Mouse (Mus musculus) liver, embryonic 14.5 days (tissue): ENCODE results near the gene Recql5. TPM values are rescaled to one million over a fixed set of nuclear protein-coding genes. Genes with fewer than 3 reads are reported as not detected.

Experiments
- ATAC-seq: fragments of 200-750 bp; cut with Nextera tagmentation; 2 replicates; pipeline ENCODE4 v1.8.0; 2017; ENCODE audit warnings: moderate number of reproducible peaks, mild to moderate bottlenecking, moderate library complexity; ENCODE audit not compliant: insufficient read depth
- DNase-seq, 3 experiments: peaks; one replicate each; pipeline ENCODE4 v3.0.0-alpha.2; 2012 to 2013; ENCODE audit warnings: low read depth in 3 of 3, low spot score in 3 of 3
- H3K27ac ChIP-seq: fragments of 300-500 bp; sonication (generic); 2 replicates; pipeline ENCODE4 v1.5.1; 2014; ENCODE audit warnings: moderate library complexity, mild to moderate bottlenecking, control low read depth, inconsistent platforms
- H3K27me3 ChIP-seq: fragments of 300-500 bp; sonication (generic); 2 replicates; pipeline ENCODE4 v1.6.1; 2014; ENCODE audit warnings: mild to moderate bottlenecking, low read length, moderate library complexity; ENCODE audit not compliant: control insufficient read depth, insufficient read depth
- H3K36me3 ChIP-seq: fragments of 300-500 bp; sonication (generic); replicated peaks from 2 replicates; pipeline ENCODE4 v1.6.1; 2014; ENCODE audit warnings: low read depth; ENCODE audit not compliant: control insufficient read depth, insufficient read depth
- H3K4me1 ChIP-seq, 2 experiments: fragments of 200-500 bp in 1 of 2; fragments of 300-500 bp in 1 of 2; sonication (generic) in 1 of 2; replicated peaks; 2 replicates each; pipeline ENCODE4 v1.6.1; 2012 to 2014; ENCODE audit warnings: antibody characterized with exemption in 1 of 2, inconsistent platforms in 1 of 2, low read length in 1 of 2; ENCODE audit not compliant: control insufficient read depth in 2 of 2, insufficient read depth in 2 of 2
- H3K4me2 ChIP-seq: fragments of 300-500 bp; sonication (generic); 2 replicates; pipeline ENCODE4 v1.6.1; 2014; ENCODE audit warnings: low read depth, mild to moderate bottlenecking, control low read depth, moderate library complexity
- H3K4me3 ChIP-seq, 2 experiments: fragments of 200-500 bp in 1 of 2; fragments of 300-500 bp in 1 of 2; sonication (generic) in 1 of 2; 2 replicates each; pipeline ENCODE4 v1.5.1; 2012 to 2014; ENCODE audit warnings: low read depth in 2 of 2, low read length in 2 of 2, mild to moderate bottlenecking in 2 of 2, control low read depth in 1 of 2, inconsistent platforms in 1 of 2, moderate library complexity in 1 of 2; ENCODE audit not compliant: insufficient read depth in 1 of 2
- H3K9ac ChIP-seq: fragments of 300-500 bp; sonication (generic); replicated peaks from 2 replicates; pipeline ENCODE4 v1.6.1; 2014; ENCODE audit warnings: mild to moderate bottlenecking, control low read depth, moderate library complexity
- H3K9me3 ChIP-seq: fragments of 300-500 bp; sonication (generic); 2 replicates; pipeline ENCODE4 v1.6.1; 2016; ENCODE audit warnings: low read length, mixed read lengths; ENCODE audit not compliant: control insufficient read depth
- CTCF ChIP-seq: IDR thresholded peaks from 2 replicates; pipeline ENCODE4 v1.5.1; 2016; ENCODE audit warnings: antibody characterized with exemption, low read depth, control low read depth
- EP300 ChIP-seq: IDR thresholded peaks from 2 replicates; pipeline ENCODE4 v1.6.1; 2016; ENCODE audit warnings: antibody characterized with exemption, low read depth
- whole genome bisulfite sequencing: fragments of 180-500 bp; shearing (Covaris S2); extraction: QIAGEN DNeasy Blood & Tissue Kit; methylation state at CpG from one replicate; pipeline ENCODE4 v1.1.7; 2014; ENCODE audit not compliant: insufficient replicate concordance; 5-methylcytosine and 5-hydroxymethylcytosine counted together
- polyA plus RNA-seq, 2 experiments: library from polyadenylated mRNA; depleted of rRNA in 1 of 2; stranded (reverse) in 1 of 2; unstranded in 1 of 2; fragments of >200 nt; fragmentation: Nextera tagmentation in 1 of 2; extraction: Ambion mirVana in 1 of 2; gene quantifications; 2 replicates each; pipeline versions ENCODE4 v1.2.1 to v1.2.3; 2012 to 2014

Recql5 gene
- polyA plus RNA-seq, 2 experiments, result 6.1 to 7.3 TPM

DNA sequence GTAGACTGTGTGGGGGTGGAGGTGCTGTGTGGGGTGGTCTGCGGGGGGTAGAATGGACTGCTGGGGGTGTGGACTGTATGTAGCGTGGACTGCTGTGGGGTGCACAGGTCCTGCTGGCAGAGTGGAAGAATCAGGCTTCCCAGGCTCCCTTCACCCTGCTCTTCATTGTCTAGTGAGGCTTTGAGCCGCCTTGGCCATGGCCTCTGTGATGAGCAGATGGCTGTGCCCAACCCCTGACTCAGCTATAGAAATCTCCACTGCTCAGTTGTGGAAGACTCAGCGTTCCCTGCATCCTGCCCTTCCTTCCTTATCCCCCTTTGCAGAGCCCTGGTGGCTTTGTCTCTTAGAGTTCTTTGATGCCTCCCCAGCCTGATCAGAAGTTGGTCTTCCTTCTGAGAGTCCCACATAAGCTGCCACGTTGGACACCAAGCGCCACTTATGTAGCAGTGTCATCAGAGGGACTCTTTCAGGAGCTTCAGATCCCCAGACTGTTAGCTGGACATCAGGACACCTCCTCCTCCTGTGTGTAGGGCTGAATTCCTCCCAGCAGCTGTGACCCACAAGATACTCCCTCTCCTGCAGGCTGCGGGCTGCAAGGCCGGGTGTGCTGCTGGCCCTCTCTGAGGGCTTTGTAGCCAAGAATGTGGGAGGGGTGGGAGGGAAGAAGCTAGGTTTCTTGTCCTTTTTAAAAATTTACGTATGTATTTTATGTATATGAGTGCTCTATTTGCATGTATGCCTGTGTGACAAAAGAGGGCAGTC is 29.6 kb upstream of the Recql5 start:
- no peak overlapping the region for H3K9ac ChIP-seq
- TF ChIP-seq CTCF (no peak), EP300 (no peak)
- 85% methylated on average over 9 of the region's 9 CpGs for WGBS
- H3K36me3 ChIP-seq, result peaks cover 22% of the 10 kb centered on the region
- no peaks in the 10 kb centered on the region for H3K27me3 ChIP-seq
- no peak overlapping the region for H3K4me3 ChIP-seq
- peaks cover 6 to 9% of the 10 kb centered on the region in 2 experiments for H3K4me1 ChIP-seq
- no peak overlapping the region for H3K27ac ChIP-seq
- no peaks in the 10 kb centered on the region for H3K9me3 ChIP-seq
- no peak for DNase-seq
- no peak overlapping the region for H3K4me2 ChIP-seq
- ATAC-seq, result no peak

DNA sequence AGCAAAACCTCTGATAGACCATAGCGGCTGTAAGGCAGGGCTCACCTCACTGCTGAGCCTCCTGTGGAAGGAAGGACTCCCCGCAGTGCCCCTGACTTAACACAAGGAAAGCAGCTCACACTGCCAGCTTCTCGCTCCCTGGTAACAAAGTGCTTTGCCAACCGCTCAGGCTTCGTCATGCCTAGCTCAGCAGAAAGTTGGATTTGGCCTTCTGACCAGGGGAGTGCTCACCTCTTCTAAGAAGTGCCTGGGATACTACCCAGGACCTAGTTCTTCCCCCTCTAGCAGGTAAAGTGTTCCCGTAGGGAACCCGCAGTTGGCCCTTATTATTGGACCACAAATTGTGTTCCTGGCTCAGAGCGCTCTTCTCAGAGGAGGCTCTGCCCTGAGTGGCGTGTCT is 25.7 kb upstream of the Recql5 start:
- Histone ChIP-seq H3K4me3 (no peak overlapping the region), H3K36me3 (peaks cover 23% of the 10 kb centered on the region), H3K4me1 (no peaks in the 10 kb centered on the region; a peak in 1 of 4 replicates), H3K27me3 (no peaks in the 10 kb centered on the region), H3K27ac (no peak overlapping the region), H3K4me2 (no peak overlapping the region), H3K9ac (no peak overlapping the region), H3K9me3 (no peaks in the 10 kb centered on the region)
- WGBS, result 86% methylated on average over 9 of the region's 9 CpGs
- ATAC-seq (no peak), DNase-seq (no peak)
- TF ChIP-seq EP300 (no peak), CTCF (no peak)

DNA sequence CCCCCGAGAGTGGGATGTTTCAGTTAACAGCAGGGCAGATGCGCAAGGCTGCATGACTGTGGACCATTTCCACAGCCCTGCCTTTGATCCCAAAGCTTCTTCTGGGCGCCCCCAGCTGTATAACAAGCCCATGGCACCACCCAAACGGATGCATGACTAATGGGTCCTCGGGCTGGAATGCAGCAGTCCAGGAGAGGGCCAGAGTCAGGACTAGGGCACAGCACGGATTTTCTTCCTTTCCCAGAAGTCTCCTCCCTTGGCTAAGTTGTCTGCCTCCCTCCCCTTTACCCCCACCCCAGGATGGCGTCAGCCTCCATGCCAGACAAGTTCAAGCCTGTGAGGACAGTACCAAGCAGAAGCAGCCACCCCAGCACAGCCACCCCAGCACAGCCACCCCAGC is 24.7 kb upstream of the Recql5 start:
- no peak overlapping the region for H3K4me2 ChIP-seq
- no peak for TF ChIP-seq CTCF
- TF ChIP-seq EP300, result no peak
- H3K9ac ChIP-seq, result no peak overlapping the region
- H3K27ac ChIP-seq, result no peak overlapping the region
- H3K36me3 ChIP-seq, result peaks cover 17% of the 10 kb centered on the region
- no peaks in the 10 kb centered on the region for H3K9me3 ChIP-seq
- DNase-seq, result no peak
- WGBS, result 81% methylated on average over 7 of the region's 7 CpGs
- H3K4me3 ChIP-seq, result no peak overlapping the region
- no peaks in the 10 kb centered on the region for H3K27me3 ChIP-seq
- no peaks in the 10 kb centered on the region; a peak in 1 of 4 replicates for H3K4me1 ChIP-seq
- no peak for ATAC-seq

DNA sequence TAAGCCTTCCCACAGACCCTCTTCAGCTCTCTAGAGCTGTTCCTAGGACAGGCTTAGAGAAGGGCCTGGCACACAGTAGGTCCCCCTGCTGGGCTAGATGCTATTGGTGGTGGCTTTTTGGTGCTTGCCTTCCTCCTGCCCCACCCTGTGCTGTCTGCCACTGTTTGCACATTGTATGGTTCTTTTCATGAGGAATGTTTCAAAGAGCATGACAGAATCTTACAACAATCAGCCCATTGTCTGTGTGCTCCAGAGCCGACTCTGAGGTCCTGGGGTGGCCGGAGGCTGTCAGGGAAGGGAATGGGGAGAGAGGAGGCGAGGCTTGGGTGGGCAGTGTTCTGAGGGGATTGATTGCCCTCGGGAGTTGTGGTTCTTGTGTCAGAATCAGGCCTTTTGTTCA is 23.2 kb upstream of the Recql5 start:
- H3K36me3 ChIP-seq, result peaks cover 17% of the 10 kb centered on the region
- no peak for TF ChIP-seq EP300
- TF ChIP-seq CTCF, result no peak
- no peak for ATAC-seq
- H3K4me1 ChIP-seq, result no peaks in the 10 kb centered on the region; a peak in 1 of 4 replicates
- no peak overlapping the region for H3K27ac ChIP-seq
- no peak overlapping the region for H3K4me3 ChIP-seq
- no peak overlapping the region for H3K4me2 ChIP-seq
- no peak overlapping the region for H3K9ac ChIP-seq
- no peaks in the 10 kb centered on the region for H3K9me3 ChIP-seq
- DNase-seq, result no peak
- H3K27me3 ChIP-seq, result no peaks in the 10 kb centered on the region
- WGBS, result 70% methylated on average over 4 of the region's 4 CpGs

DNA sequence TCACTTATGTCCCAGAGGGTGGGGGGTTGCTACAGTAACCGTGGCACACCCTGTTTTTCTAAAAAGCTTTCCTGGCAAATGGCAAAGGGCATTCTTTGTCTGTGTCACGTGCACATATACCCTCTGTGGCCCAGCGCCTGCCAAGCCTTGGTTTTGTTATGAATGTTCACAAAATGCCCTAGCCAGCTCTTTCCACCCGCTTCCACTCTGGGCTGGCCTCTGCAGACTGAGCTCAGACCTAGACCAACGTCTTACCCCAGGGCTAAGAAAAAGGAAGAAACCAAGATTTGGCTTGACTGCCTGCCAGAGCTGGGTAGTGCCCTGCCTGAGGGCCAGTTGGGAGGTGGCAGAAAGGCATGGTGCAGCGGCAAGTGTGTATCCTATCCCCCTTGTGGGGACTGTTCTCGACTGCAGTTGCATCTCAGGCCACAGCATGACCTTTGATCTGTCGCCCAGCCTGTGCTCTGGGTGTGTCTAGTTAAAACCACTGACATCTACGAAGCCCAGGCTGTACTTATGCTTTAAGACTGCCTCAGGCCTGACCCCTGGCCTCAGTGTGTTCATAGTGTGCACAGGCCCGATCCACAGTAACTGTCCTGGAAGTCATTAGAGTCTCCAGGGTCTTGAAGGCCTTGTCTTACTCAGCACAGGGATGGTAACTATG is 22.1 kb upstream of the Recql5 start:
- H3K9ac ChIP-seq, result no peak overlapping the region
- DNase-seq, result no peak
- no peak overlapping the region for H3K27ac ChIP-seq
- no peaks in the 10 kb centered on the region for H3K27me3 ChIP-seq
- H3K36me3 ChIP-seq, result peaks cover 21% of the 10 kb centered on the region
- no peak overlapping the region for H3K4me3 ChIP-seq
- no peaks in the 10 kb centered on the region for H3K9me3 ChIP-seq
- 65% methylated on average over 10 of the region's 10 CpGs for WGBS
- H3K4me2 ChIP-seq, result no peak overlapping the region
- no peak for TF ChIP-seq EP300
- no peak for TF ChIP-seq CTCF
- no peaks in the 10 kb centered on the region; a peak in 1 of 4 replicates for H3K4me1 ChIP-seq
- peak; percentile 11; the same call in 1 of the 2 replicates for ATAC-seq
